Mouse (Mus musculus) MEL (cell line): ENCODE measurements at regions not wholly inside any gene's neighbourhood (a gene's known extent, or its start where the extent isn't known, plus 50 kb on each side); places are given as distances from the start of the nearest gene placed in this dataset.

Experiments used
- DNase-seq: peaks from one replicate; pipeline ENCODE4 v3.0.0; 2011; ENCODE audit warnings: low read depth, low spot score
- H3K27ac ChIP-seq: 2 replicates; pipeline ENCODE4 v1.5.1; 2012; ENCODE audit warnings: low read depth, mild to moderate bottlenecking, control low read depth, low read length, moderate library complexity; ENCODE audit not compliant: control insufficient read depth
- H3K27me3 ChIP-seq, 2 experiments: fragments of 150-350 bp in 1 of 2; sonication (generic) in 1 of 2; 2 replicates each; pipeline ENCODE4 v1.6.1; 2012; ENCODE audit warnings: low read length in 2 of 2, mild to moderate bottlenecking in 2 of 2, improper control_type of control experiment in 1 of 2, moderate library complexity in 1 of 2; ENCODE audit not compliant: insufficient read depth in 2 of 2, control insufficient read depth in 1 of 2
- H3K36me3 ChIP-seq, 2 experiments: 2 replicates each; pipeline ENCODE4 v1.6.1; 2012 to 2014; ENCODE audit warnings: low read length in 2 of 2, improper control_type of control experiment in 1 of 2, inconsistent platforms in 1 of 2, mild to moderate bottlenecking in 1 of 2; ENCODE audit not compliant: insufficient read depth in 2 of 2, control insufficient read depth in 1 of 2
- H3K4me1 ChIP-seq, 2 experiments: fragments of 150-350 bp in 1 of 2; sonication (generic) in 1 of 2; 2 replicates each; pipeline ENCODE4 v1.6.1; 2012; ENCODE audit warnings: low read length in 2 of 2, improper control_type of control experiment in 1 of 2, mild to moderate bottlenecking in 1 of 2; ENCODE audit not compliant: insufficient read depth in 2 of 2, control insufficient read depth in 1 of 2
- H3K4me3 ChIP-seq, 2 experiments: fragments of 150-350 bp in 1 of 2; sonication (generic) in 1 of 2; 2 replicates each; pipeline ENCODE4 v1.5.1; 2012; ENCODE audit warnings: low read depth in 2 of 2, low read length in 2 of 2, mild to moderate bottlenecking in 2 of 2, moderate library complexity in 2 of 2, control low read depth in 1 of 2, improper control_type of control experiment in 1 of 2; ENCODE audit not compliant: control insufficient read depth in 1 of 2, insufficient read depth in 1 of 2
- H3K79me2 ChIP-seq: 2 replicates; pipeline ENCODE4 v1.6.1; 2012; ENCODE audit warnings: mild to moderate bottlenecking, low read length, moderate library complexity; ENCODE audit not compliant: control insufficient read depth, poor library complexity, insufficient read depth
- H3K9ac ChIP-seq: 2 replicates; pipeline ENCODE4 v1.6.1; 2012; ENCODE audit warnings: low read depth, mild to moderate bottlenecking, control low read depth, low read length, moderate library complexity; ENCODE audit not compliant: control insufficient read depth, poor library complexity, severe bottlenecking
- H3K9me3 ChIP-seq: fragments of 150-350 bp; sonication (generic); replicated peaks from 2 replicates; pipeline ENCODE4 v1.6.1; 2012; ENCODE audit warnings: mild to moderate bottlenecking, low read length, improper control_type of control experiment, moderate library complexity; ENCODE audit not compliant: insufficient read depth
- BHLHE40 ChIP-seq: IDR thresholded peaks from 2 replicates; pipeline ENCODE4 v1.6.1; 2012; ENCODE audit warnings: low read depth, mild to moderate bottlenecking, inconsistent platforms, low read length, improper control_type of control experiment, borderline replicate concordance
- E2F4 ChIP-seq: IDR thresholded peaks from 2 replicates; pipeline ENCODE4 v1.6.1; 2011; ENCODE audit warnings: low read depth, low read length, improper control_type of control experiment, borderline replicate concordance
- ETS1 ChIP-seq: IDR thresholded peaks from 2 replicates; pipeline ENCODE4 v1.6.1; 2012; ENCODE audit warnings: low read depth, mild to moderate bottlenecking, inconsistent platforms, low read length, improper control_type of control experiment, moderate library complexity
- HCFC1 ChIP-seq: IDR thresholded peaks from 2 replicates; pipeline ENCODE4 v1.6.1; 2012; ENCODE audit warnings: low read depth, mild to moderate bottlenecking, inconsistent platforms, low read length, improper control_type of control experiment, moderate library complexity
- JUND ChIP-seq: IDR thresholded peaks from 2 replicates; pipeline ENCODE4 v1.6.1; 2011; ENCODE audit warnings: low read depth, mild to moderate bottlenecking, improper control_type of control experiment, low read length
- MAFK ChIP-seq: IDR thresholded peaks from 2 replicates; pipeline ENCODE4 v1.6.1; 2011; ENCODE audit warnings: low read depth, mild to moderate bottlenecking, low read length, improper control_type of control experiment, borderline replicate concordance
- MAZ ChIP-seq: IDR thresholded peaks from 2 replicates; pipeline ENCODE4 v1.6.1; 2012; ENCODE audit warnings: low read depth, mild to moderate bottlenecking, inconsistent platforms, low read length, improper control_type of control experiment
- MYB ChIP-seq: IDR thresholded peaks from 2 replicates; pipeline ENCODE4 v1.6.1; 2011; ENCODE audit warnings: mild to moderate bottlenecking, low read depth, low read length, improper control_type of control experiment
- MYC ChIP-seq: IDR thresholded peaks from 2 replicates; pipeline ENCODE4 v1.6.1; 2011; ENCODE audit warnings: low read depth, mild to moderate bottlenecking, low read length, improper control_type of control experiment, moderate library complexity
- POLR2A ChIP-seq, 2 experiments: IDR thresholded peaks; 2 replicates each; pipeline ENCODE4 v1.6.1; 2011 to 2012; ENCODE audit warnings: low read length in 2 of 2, mild to moderate bottlenecking in 2 of 2, control low read depth in 1 of 2, improper control_type of control experiment in 1 of 2, low read depth in 1 of 2, moderate library complexity in 1 of 2; ENCODE audit not compliant: control insufficient read depth in 1 of 2, insufficient read depth in 1 of 2, poor library complexity in 1 of 2
- POLR2AphosphoS5 ChIP-seq: IDR thresholded peaks from 2 replicates; pipeline ENCODE4 v1.6.1; 2012; ENCODE audit warnings: low read depth, borderline replicate concordance, mild to moderate bottlenecking, inconsistent platforms, low read length, moderate library complexity, mixed read lengths
- RAD21 ChIP-seq: IDR thresholded peaks from 2 replicates; pipeline ENCODE4 v1.6.1; 2011; ENCODE audit warnings: mild to moderate bottlenecking, low read depth, low read length, improper control_type of control experiment
- SMC3 ChIP-seq: IDR thresholded peaks from 2 replicates; pipeline ENCODE4 v1.6.1; 2011; ENCODE audit warnings: low read depth, low read length, improper control_type of control experiment
- TAL1 ChIP-seq: IDR thresholded peaks from 2 replicates; pipeline ENCODE4 v1.6.1; 2012; ENCODE audit warnings: mild to moderate bottlenecking, inconsistent platforms, low read length, moderate library complexity, mixed read lengths
- TCF12 ChIP-seq: IDR thresholded peaks from 2 replicates; pipeline ENCODE4 v1.6.1; 2014; ENCODE audit warnings: low read depth, mild to moderate bottlenecking, inconsistent platforms, low read length, improper control_type of control experiment, moderate library complexity
- USF2 ChIP-seq, 2 experiments: IDR thresholded peaks; 2 replicates each; pipeline ENCODE4 v1.6.1; 2011 to 2012; ENCODE audit warnings: improper control_type of control experiment in 2 of 2, low read length in 2 of 2, borderline replicate concordance in 1 of 2, inconsistent platforms in 1 of 2, low read depth in 1 of 2, mild to moderate bottlenecking in 1 of 2; ENCODE audit not compliant: insufficient read depth in 1 of 2
- ZC3H11A ChIP-seq: IDR thresholded peaks from 2 replicates; pipeline ENCODE4 v1.6.1; 2012; ENCODE audit warnings: low read depth, mild to moderate bottlenecking, inconsistent platforms, low read length, improper control_type of control experiment
- ZKSCAN1 ChIP-seq: IDR thresholded peaks from 2 replicates; pipeline ENCODE4 v1.6.1; 2012; ENCODE audit warnings: low read depth, mild to moderate bottlenecking, inconsistent platforms, low read length, improper control_type of control experiment, moderate library complexity
- ZMIZ1 ChIP-seq: IDR thresholded peaks from 2 replicates; pipeline ENCODE4 v1.6.1; 2012; ENCODE audit warnings: low read depth, mild to moderate bottlenecking, inconsistent platforms, low read length, improper control_type of control experiment, moderate library complexity
- ZNF384 ChIP-seq: IDR thresholded peaks from 2 replicates; pipeline ENCODE4 v1.6.1; 2012; ENCODE audit warnings: low read depth, mild to moderate bottlenecking, inconsistent platforms, low read length, improper control_type of control experiment

DNA sequence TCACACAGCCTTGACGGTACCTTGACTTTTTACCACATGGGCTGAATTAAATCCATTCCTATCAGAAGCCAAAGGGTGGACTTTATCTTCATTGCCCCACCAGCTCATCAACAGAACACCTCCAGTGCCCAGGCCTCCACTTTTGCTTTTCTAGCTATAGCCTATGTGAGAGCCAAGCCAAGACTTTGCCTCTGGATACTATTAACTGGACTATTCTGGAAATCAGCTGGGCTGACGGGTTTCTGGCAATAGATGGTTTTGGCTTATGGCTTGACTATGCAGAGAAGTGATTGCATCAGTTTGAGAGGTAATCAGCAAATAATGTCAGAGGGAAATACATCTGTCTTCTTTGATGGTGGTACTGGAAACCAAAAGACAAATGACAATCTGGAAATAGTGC, 130.8 kb upstream of the Thbs1 start:
- Histone ChIP-seq H3K9me3 (no peaks in the 10 kb centered on the region), H3K9ac (no peak overlapping the region), H3K4me3 (no peak overlapping the region), H3K4me1 (no peaks in the 10 kb centered on the region), H3K79me2 (no peaks in the 10 kb centered on the region), H3K27me3 (no peaks in the 10 kb centered on the region), H3K27ac (no peak overlapping the region), H3K36me3 (no peaks in the 10 kb centered on the region)
- TF ChIP-seq ZMIZ1 (no peak), TAL1 (no peak), ZNF384 (no peak), POLR2A (IDR thresholded peaks at IDR 0.05; ENCODE audit: control insufficient read depth in 1 of 2, insufficient read depth in 1 of 2, low read depth in 1 of 2, low read length in 2 of 2, poor library complexity in 1 of 2) (no peak), POLR2AphosphoS5 (no peak), HCFC1 (no peak), USF2 (IDR thresholded peaks at IDR 0.05; ENCODE audit: borderline replicate concordance in 1 of 2, insufficient read depth in 1 of 2, low read depth in 1 of 2, low read length in 2 of 2) (no peak), SMC3 (no peak), MAZ (no peak), ZKSCAN1 (no peak), BHLHE40 (no peak), JUND (no peak), MYB (no peak)
- DNase-seq: no peak

DNA sequence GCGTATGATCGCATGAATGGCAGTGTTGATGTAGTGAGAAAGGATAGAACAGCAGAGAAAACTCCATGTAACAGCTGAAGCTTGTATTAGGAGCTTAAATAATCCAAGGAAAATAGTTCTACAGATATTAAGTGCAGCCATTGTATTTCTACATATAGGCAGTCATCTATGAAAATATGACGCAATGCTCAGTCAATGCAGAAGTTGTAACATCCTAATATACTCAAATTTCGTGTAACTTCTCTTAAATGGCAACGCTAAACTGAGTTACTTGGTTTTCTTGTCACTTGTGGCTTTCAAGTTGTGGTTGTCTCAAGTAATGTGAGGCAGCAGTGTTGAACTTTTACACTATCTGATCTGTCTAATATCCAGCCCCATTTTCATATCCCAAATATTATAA, 127.1 kb upstream of the Thbs1 start:
- H3K9me3 ChIP-seq: no peaks in the 10 kb centered on the region
- H3K27me3 ChIP-seq: no peaks in the 10 kb centered on the region
- H3K4me1 ChIP-seq: no peaks in the 10 kb centered on the region
- no peaks in the 10 kb centered on the region for H3K79me2 ChIP-seq
- no peak overlapping the region for H3K9ac ChIP-seq
- H3K27ac ChIP-seq: no peak overlapping the region
- no peaks in the 10 kb centered on the region for H3K36me3 ChIP-seq
- no peak overlapping the region for H3K4me3 ChIP-seq
- DNase-seq: no peak
- no peak for TF ChIP-seq BHLHE40
- no peak for TF ChIP-seq ZC3H11A
- TF ChIP-seq MYB: no peak
- TF ChIP-seq POLR2AphosphoS5: no peak
- TF ChIP-seq MAFK: no peak
- TF ChIP-seq TCF12: no peak
- TF ChIP-seq TAL1: no peak
- TF ChIP-seq MYC: no peak
- TF ChIP-seq RAD21: no peak
- no peak for TF ChIP-seq E2F4
- no peak for TF ChIP-seq ETS1
